Mouse (Mus musculus) hindbrain, embryonic 13.5 days (tissue): ENCODE results near the gene Rab3d. TPM values are rescaled to one million over a fixed set of nuclear protein-coding genes. Genes with fewer than 3 reads are reported as not detected.
"Not testable (repeated sequence)": the region's sequence is repeated elsewhere in the genome, so short reads cannot be mapped to it uniquely, and the experiment has no call there.

ENCODE experiments used
- ATAC-seq: fragments of 200-750 bp; cut with Nextera tagmentation; 2 replicates; pipeline ENCODE4 v1.8.0; 2017; ENCODE audit warnings: moderate TSS enrichment; ENCODE audit not compliant: low FRiP score
- H3K27ac ChIP-seq: fragments of 300-500 bp; sonication (generic); 2 replicates; pipeline ENCODE4 v1.5.1; 2015; ENCODE audit warnings: inconsistent platforms, mild to moderate bottlenecking, moderate library complexity
- H3K27me3 ChIP-seq: fragments of 300-500 bp; sonication (generic); 2 replicates; pipeline ENCODE4 v1.6.1; 2015; ENCODE audit warnings: mild to moderate bottlenecking, inconsistent platforms
- H3K36me3 ChIP-seq: fragments of 300-500 bp; sonication (generic); 2 replicates; pipeline ENCODE4 v1.6.1; 2015; ENCODE audit warnings: mild to moderate bottlenecking, inconsistent platforms
- H3K4me1 ChIP-seq: fragments of 300-500 bp; sonication (generic); replicated peaks from 2 replicates; pipeline ENCODE4 v1.6.1; 2015; ENCODE audit warnings: inconsistent platforms
- H3K4me2 ChIP-seq: fragments of 300-500 bp; sonication (generic); 2 replicates; pipeline ENCODE4 v1.6.1; 2015; ENCODE audit warnings: inconsistent platforms, mild to moderate bottlenecking, moderate library complexity
- H3K4me3 ChIP-seq: fragments of 300-500 bp; sonication (generic); 2 replicates; pipeline ENCODE4 v1.5.1; 2015; ENCODE audit warnings: mild to moderate bottlenecking, inconsistent platforms
- H3K9ac ChIP-seq: fragments of 300-500 bp; sonication (generic); 2 replicates; pipeline ENCODE4 v1.6.1; 2015; ENCODE audit warnings: mild to moderate bottlenecking, inconsistent platforms
- H3K9me3 ChIP-seq: fragments of 300-500 bp; sonication (generic); 2 replicates; pipeline ENCODE4 v1.6.1; 2016; ENCODE audit warnings: inconsistent platforms
- WGBS: fragments of 180-500 bp; shearing (Covaris S2); methylation state at CpG from one replicate; pipeline ENCODE4 v1.1.7; 2015; 5-methylcytosine and 5-hydroxymethylcytosine counted together
- polyA plus RNA-seq: library from polyadenylated mRNA; unstranded; fragments of >200 nt; fragmentation: Nextera tagmentation; extraction: Ambion mirVana; gene quantifications from 2 replicates; pipeline ENCODE4 v1.2.1, GENCODE M21; 2015

Rab3d gene
- polyA plus RNA-seq, 1 experiment from 2014 or later = 15.9 TPM

DNA sequence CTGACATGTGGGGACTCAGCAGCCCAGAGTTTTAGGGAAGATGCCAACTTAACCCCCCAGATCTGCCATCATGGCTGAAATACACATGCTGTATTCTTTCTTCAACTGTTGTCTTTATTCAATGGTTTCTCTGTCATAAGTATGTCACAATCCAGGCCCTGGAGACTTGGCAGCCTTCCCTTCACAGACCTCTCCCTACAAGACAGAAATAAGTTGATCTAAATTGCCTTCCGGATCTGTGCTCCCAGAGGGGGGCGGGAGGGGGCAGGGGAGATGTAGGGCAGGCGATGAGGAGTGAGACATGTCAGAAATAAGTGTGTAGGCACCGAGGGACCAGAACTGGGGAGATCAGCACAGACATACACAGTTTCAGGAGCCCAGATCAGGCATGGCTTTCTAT is 45.8 kb downstream of the Rab3d start:
- Histone ChIP-seq H3K4me3 (no peak overlapping the region), H3K27ac (no peak overlapping the region), H3K9ac (no peak overlapping the region), H3K4me1 (no peaks in the 10 kb centered on the region), H3K9me3 (no peaks in the 10 kb centered on the region), H3K4me2 (no peak overlapping the region), H3K36me3 (no peaks in the 10 kb centered on the region), H3K27me3 (no peaks in the 10 kb centered on the region)
- ATAC-seq = no peak
- WGBS = 73% methylated on average over 4 of the region's 4 CpGs

DNA sequence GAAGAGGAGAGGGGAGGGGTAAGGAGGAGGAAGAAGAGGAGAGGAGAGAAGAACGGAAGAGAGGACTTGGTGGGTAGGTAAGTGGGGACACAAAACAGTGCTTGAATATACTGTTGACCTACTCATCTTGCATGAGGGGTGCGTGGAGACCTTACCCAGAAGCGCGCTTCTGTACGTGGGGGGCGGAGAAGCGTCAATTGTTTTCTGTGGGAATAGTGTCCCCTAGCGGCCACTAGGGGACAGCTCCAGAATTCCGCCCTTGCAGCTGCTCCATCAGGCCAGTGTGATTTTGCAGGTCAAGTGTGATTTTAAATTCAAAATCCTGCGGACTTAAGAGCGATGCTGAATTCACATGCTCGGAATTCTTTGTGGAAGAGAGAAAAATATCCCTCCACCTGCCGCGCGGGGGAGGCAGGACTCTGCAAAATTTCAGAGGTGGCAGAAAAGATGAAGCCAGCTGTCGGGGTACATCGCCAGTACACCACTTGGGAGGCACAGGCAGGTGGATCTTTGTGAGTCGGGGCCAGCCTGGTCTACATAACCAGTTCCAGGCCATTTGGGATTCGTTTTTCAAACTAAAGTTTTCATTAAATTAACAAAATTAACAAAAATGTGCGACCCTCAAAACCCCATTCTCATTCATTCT is 47.0 kb downstream of the Rab3d start:
- Histone ChIP-seq H3K27ac (no peak overlapping the region), H3K4me1 (no peaks in the 10 kb centered on the region), H3K9ac (no peak overlapping the region), H3K4me2 (peak overlapping the region; percentile 32), H3K27me3 (no peaks in the 10 kb centered on the region), H3K4me3 (no peak overlapping the region), H3K36me3 (no peaks in the 10 kb centered on the region), H3K9me3 (no peaks in the 10 kb centered on the region)
- peak; percentile 36; the same call in 1 of the 2 replicates for ATAC-seq
- 19% methylated on average over 20 of the region's 20 CpGs for WGBS

DNA sequence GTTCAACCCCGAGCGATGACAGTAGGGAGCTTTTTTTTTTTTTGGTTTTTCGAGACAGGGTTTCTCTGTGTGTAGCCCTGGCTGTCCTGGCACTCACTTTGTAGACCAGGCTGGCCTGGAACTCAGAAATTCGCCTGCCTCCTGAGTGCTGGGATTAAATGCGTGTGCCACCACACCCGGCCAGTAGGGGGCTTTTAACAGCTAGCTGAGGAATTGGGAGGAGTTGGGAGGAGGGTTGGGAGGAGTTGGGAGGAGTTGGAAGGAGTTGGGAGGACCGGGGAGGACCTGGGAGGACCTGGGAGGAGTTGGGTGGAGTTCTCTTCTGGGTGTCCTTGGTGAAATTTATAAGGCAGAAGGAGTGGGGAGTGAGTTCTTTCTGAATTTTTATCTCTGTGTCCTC is 48.7 kb downstream of the Rab3d start:
- not testable (repeated sequence) for H3K9ac ChIP-seq, H3K27me3 ChIP-seq, H3K4me1 ChIP-seq, H3K9me3 ChIP-seq, H3K4me3 ChIP-seq, H3K4me2 ChIP-seq, ATAC-seq, H3K27ac ChIP-seq, H3K36me3 ChIP-seq
- WGBS = 56% methylated on average over 7 of the region's 7 CpGs

DNA sequence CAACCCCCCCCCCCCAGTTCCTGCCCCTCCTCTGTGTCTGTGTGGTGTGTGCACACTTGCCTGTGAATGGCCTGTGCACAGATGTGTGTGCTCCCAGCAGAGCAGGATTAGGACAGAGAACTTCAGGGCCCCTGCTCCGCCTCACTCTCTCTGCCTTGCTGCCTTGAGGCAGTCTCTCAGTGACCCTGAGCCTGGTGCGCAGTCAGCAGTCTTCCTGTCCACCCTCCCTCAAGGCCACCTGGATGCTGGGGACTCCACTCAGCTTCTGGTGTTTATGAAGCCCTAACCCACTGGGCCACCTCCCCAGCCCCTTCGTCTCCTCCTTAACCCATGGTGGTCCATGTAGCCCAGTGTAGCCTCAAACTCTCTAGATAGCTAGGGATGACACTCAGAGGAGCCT is 50.3 kb downstream of the Rab3d start:
- no peak for ATAC-seq
- H3K4me1 ChIP-seq = no peaks in the 10 kb centered on the region
- WGBS = 90% methylated on average over 3 of the region's 3 CpGs
- H3K27me3 ChIP-seq = no peaks in the 10 kb centered on the region
- H3K36me3 ChIP-seq = no peaks in the 10 kb centered on the region
- H3K9ac ChIP-seq = no peak overlapping the region
- no peak overlapping the region for H3K27ac ChIP-seq
- no peak overlapping the region for H3K4me3 ChIP-seq
- H3K9me3 ChIP-seq = no peaks in the 10 kb centered on the region
- H3K4me2 ChIP-seq = no peak overlapping the region

DNA sequence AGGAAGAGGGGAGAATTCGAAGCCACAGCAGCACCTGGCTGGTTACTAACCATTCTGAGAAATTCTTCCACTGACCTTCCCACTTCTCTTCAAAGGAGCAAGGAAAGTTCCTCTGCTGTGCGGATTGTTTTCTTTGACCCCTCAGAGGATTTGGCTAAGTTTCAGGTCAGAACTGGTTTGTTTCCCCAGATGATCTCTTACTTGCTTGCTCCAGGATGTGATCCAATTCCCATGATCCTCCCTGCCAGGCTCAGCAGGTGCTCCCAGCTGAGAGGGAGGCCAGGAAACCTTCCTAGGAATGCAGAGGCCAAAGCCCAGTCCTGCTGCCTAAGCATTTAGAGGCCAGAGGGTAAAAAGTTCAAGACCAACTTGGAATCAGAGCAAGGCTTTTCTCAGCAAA is 51.4 kb downstream of the Rab3d start:
- Histone ChIP-seq H3K4me3 (no peak overlapping the region), H3K27me3 (no peaks in the 10 kb centered on the region), H3K4me1 (no peaks in the 10 kb centered on the region), H3K9me3 (peaks cover 5% of the 10 kb centered on the region; the same call in 1 of the 2 replicates), H3K4me2 (no peak overlapping the region), H3K27ac (peak overlapping the region; percentile 35; the same call in 1 of the 2 replicates), H3K9ac (no peak overlapping the region), H3K36me3 (no peaks in the 10 kb centered on the region)
- WGBS = 74% methylated on average over 2 of the region's 2 CpGs
- ATAC-seq = no peak

DNA sequence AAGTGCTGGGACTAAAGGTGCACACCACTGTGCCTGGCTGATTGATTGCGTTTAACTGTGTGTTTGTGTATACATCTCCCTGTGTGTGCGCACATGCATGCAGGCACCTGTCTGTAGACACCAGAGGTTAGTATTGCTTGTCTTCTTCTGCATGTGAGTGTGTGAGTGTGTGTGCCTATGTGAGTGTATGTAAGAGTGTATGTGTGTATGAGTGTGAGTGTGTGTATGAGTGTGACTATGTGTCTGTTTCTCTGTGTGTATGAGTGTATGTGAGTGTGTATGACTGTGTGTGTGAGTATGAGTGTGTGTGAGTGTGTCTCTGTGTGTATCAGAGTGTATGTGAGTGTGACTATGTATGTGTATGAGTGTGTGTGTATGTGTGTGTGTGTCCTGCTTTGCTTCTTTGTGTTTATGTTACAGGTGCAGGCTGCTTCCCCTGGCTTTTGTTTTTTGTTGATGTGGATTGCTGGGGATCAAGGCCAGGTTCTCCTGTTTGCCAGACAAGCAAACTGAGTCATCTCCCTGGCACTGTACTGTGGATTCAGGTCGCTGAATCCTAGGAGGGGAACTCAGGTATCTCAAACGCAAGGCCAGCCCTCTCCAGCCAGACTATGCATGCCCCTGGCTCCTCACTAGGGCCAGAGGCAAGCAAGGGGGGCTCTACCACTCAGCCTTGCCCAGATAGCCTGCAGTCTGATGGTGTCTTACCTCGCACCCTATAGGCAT is 52.2 kb downstream of the Rab3d start:
- Histone ChIP-seq H3K27ac (peak overlapping the region; percentile 55; the same call in 1 of the 2 replicates), H3K36me3 (no peaks in the 10 kb centered on the region), H3K4me3 (no peak overlapping the region), H3K9ac (no peak overlapping the region), H3K4me2 (no peak overlapping the region), H3K27me3 (no peaks in the 10 kb centered on the region), H3K4me1 (no peaks in the 10 kb centered on the region), H3K9me3 (peaks cover 5% of the 10 kb centered on the region; the same call in 1 of the 2 replicates)
- ATAC-seq = no peak
- WGBS = 74% methylated on average over 5 of the region's 5 CpGs

DNA sequence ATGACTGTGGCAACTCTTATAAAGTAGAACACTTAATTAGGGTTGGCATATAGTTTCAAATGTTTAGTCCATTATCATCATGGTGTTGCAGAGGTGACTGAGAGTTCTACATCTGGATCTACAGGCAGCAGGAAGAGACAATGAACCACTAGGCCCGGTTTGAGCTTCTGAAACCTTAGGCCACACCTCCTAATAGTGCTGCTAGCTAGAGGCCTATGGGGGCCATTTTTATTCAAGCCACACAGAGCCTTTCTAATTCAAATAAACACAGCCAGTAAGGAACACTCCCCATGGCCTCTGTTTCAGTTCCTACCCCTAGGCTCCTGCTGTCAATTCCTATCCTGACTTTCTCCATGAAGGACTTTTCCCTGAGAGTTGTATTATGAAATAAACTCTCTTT is 55.8 kb downstream of the Rab3d start:
- H3K4me3 ChIP-seq = no peak overlapping the region
- no peak overlapping the region for H3K27ac ChIP-seq
- no peaks in the 10 kb centered on the region for H3K4me1 ChIP-seq
- no peaks in the 10 kb centered on the region for H3K27me3 ChIP-seq
- no peaks in the 10 kb centered on the region for H3K36me3 ChIP-seq
- WGBS = 89% methylated on average over 1 of the region's 1 CpGs
- H3K9ac ChIP-seq = no peak overlapping the region
- no peak for ATAC-seq
- peaks cover 5% of the 10 kb centered on the region; the same call in 1 of the 2 replicates for H3K9me3 ChIP-seq
- H3K4me2 ChIP-seq = no peak overlapping the region

DNA sequence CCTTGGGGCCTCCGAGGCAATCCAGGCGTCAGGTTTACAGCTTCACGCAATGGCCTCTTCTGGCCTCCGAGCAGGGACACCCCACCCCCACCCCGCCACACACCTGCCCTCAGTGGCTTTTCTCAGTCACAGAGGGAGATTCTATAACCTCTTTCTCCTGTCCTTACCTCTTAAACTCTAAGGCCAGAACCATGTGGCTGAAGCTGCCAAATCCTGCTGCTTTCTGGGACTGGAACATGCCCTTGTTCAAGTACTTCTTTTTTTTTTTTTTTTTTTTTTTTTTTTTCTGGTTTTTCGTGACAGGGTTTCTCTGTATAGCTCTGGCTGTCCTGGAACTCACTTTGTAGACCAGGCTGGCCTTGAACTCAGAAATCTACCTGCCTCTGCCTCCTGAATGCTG is 57.6 kb downstream of the Rab3d start:
- H3K36me3 ChIP-seq, H3K4me3 ChIP-seq, H3K9me3 ChIP-seq, ATAC-seq, H3K4me1 ChIP-seq, H3K27me3 ChIP-seq, H3K27ac ChIP-seq, H3K9ac ChIP-seq, H3K4me2 ChIP-seq: not testable (repeated sequence)
- 70% methylated on average over 5 of the region's 6 CpGs for WGBS

DNA sequence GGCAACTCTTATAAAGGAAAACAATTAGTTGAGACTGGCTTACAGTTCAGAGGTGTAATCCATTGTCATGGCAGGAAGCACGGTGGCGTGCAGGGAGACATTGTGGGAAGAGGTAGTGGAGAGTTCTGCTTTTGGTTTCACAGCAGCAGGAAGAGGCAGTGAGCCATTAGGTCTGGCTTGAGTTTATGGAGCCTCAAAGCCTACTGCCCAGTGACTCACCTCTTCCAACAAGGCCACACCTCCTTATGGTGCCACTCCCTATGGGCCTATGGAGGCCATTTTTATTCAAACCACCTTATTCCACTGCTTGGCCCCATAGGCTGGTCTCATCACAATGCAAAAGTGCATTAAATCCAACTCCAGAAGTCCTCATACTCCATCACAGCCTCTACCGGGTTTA is 58.4 kb downstream of the Rab3d start:
- Histone ChIP-seq H3K27ac (no peak overlapping the region), H3K9ac (no peak overlapping the region), H3K27me3 (no peaks in the 10 kb centered on the region), H3K4me1 (no peaks in the 10 kb centered on the region), H3K36me3 (no peaks in the 10 kb centered on the region), H3K4me2 (no peak overlapping the region), H3K4me3 (no peak overlapping the region), H3K9me3 (peaks cover 5% of the 10 kb centered on the region; the same call in 1 of the 2 replicates)
- 95% methylated on average over 3 of the region's 3 CpGs for WGBS
- no peak for ATAC-seq

DNA sequence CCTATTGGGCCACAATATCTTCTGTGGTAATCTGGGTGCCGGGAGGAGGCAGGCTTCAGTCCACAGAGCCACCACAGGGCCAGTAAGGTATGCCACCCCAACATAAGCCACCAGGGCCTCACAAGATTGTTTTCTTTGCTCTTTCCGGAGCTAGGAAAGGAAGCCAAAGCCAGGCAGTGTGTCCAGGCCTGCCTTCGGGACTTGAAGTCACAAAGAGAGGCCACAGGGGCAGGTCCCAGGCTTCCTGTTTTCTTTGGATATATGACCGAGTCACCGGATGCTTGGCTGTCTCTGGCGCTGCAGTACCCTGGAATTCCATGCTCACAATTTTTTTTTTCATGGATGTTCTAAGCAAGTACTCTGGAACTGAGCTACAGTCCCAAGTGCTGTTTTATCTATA is 59.9 kb downstream of the Rab3d start:
- 61% methylated on average over 6 of the region's 6 CpGs for WGBS
- Histone ChIP-seq H3K27ac (no peak overlapping the region), H3K9ac (no peak overlapping the region), H3K27me3 (peaks cover 5% of the 10 kb centered on the region; the same call in 1 of the 2 replicates), H3K4me2 (no peak overlapping the region), H3K36me3 (no peaks in the 10 kb centered on the region), H3K9me3 (peaks cover 5% of the 10 kb centered on the region; the same call in 1 of the 2 replicates), H3K4me3 (no peak overlapping the region), H3K4me1 (peaks cover 1% of the 10 kb centered on the region; the same call in 1 of the 2 replicates)
- no peak for ATAC-seq

DNA sequence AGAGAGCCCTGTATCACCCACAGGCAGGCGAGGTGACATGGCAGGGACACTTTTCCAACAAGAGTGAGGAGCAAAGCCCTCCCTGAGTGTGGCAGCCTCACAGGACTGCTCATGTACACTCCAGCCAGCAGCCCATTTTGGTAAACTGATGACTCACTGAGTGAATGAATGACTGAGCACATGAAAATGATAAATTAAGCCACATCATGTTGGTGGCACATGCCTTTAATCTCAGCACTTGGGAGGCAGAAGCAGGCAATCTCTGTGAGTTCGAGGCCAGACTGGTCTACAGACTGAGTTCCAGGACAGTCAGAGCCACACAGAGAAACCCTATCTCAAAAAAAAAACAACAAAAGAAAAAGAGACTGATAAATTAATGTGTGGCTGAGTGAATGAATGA is 60.5 kb downstream of the Rab3d start:
- Histone ChIP-seq H3K9ac (no peak overlapping the region), H3K9me3 (peaks cover 5% of the 10 kb centered on the region; the same call in 1 of the 2 replicates), H3K27ac (no peak overlapping the region), H3K4me1 (peaks cover 7% of the 10 kb centered on the region), H3K4me2 (no peak overlapping the region), H3K4me3 (no peak overlapping the region), H3K27me3 (peaks cover 5% of the 10 kb centered on the region; the same call in 1 of the 2 replicates), H3K36me3 (no peaks in the 10 kb centered on the region)
- no peak for ATAC-seq
- 75% methylated on average over 2 of the region's 2 CpGs for WGBS
